Mouse (Mus musculus): ENCODE measurements around the gene Ckap2l.

DNA sequence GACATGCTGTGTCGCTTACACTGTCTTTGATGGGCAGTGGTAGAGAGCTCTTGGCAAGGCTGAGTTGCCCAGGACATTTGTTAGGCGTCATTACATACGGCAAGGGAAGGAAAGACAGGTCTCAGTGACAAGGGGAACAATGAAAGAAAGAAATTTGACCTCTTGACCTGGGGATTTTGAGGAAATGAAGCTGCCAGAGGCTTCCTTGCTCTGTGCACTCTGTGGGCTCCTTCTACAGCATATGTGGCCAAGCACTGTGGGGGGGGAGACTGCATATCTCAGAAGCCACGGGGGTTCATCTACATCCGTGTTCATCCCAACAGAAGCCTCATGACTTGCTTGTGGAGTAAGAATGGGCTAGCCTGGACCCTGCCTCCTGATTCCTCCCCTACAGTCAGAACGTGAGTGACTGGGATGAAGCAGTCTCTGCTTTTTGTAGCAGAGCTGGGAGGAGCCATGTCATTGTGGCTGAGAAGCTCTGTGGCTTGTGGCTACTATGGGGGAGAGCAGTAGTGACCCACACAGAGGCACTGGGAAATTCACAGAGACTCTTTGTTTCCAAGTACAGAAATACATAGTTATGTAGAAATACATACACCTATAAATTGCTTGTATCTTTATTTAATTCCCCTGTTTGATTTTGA, 35.7 kb downstream of the Ckap2l start:
- TF ChIP-seq POLR2A (IDR thresholded peaks at IDR 0.05; ENCODE audit: insufficient read depth, low read length): no peak
- TF ChIP-seq EP300 (IDR thresholded peaks at IDR 0.05; ENCODE audit: insufficient read depth, low read depth, low read length): no peak
